Mouse (Mus musculus): ENCODE data around the gene Rhox12. TPM values are rescaled to one million over a fixed set of nuclear protein-coding genes. Genes with fewer than 3 reads are reported as not detected.

The Rhox12 gene
- total RNA-seq (2021) = not detected
- long read RNA-seq, experiment 1 = 0 reads
- long read RNA-seq, experiment 2 = 0 reads

DNA sequence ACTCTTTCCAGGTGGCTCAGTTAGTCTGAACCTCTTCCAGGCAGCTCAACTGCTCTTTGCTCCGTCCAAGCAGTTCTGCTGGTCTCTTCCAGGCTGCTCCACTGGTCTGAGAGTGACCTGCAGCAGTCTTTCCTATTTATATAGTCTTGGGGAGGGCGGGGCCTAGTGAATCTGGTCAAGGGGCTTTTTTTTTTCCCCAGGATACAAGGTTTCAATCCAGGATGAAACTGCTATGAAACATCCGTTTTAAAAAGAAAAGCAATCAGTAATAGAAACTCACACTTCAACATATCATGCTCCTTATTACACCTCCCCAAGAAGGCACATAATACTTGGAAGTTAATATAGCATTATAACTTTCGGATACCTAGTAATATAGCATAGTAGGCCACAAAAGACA lies at the start of gene Rhox12:
TSS of gene Rhox12 (minus strand) at position 101 of the 400 bp plus-strand sequence.
- DNase-seq (ENCODE audit: low spot score) = no peak

DNA sequence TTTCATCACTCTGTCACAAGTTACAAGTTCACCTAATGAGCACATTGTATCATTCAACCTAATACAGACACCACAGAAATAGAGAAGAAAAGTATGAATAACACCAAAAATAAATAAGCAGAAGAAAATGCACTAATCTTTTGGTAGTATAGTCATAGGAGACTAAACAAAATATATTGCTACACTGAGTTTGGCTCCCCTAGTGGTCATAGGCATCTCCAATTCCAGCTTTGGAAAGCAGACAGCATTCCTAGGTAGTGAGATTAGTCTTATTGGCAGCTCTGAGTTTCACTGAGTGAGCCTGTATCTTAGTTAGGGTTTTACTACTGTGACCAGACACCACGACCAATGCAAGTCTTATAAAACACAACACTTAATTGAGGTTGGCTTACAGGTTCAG lies 48.4 kb upstream of the Rhox12 start:
- DNase-seq (ENCODE audit: low spot score) = no peak

DNA sequence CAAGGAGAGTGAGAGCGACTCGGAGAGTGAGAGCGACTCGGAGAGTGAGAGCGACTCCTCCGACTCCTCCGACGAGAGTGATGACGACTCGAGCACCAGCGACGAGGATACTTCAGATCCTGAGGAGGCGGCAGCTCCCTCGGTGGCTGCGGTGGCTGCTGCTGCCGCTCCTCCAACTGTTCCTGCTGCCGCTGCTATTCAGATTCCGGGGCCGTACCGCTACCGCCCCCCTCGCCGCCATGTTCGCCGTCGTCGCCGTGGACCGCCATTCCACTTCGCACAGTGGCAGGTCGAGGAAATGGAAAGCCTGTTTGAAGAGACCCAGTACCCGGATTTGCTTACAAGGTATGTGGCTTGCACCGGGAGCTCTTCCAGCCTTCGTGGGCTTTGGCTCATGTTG lies 10.8 kb upstream of the Rhox12 start:
- DNase-seq (ENCODE audit: low spot score) = no peak

DNA sequence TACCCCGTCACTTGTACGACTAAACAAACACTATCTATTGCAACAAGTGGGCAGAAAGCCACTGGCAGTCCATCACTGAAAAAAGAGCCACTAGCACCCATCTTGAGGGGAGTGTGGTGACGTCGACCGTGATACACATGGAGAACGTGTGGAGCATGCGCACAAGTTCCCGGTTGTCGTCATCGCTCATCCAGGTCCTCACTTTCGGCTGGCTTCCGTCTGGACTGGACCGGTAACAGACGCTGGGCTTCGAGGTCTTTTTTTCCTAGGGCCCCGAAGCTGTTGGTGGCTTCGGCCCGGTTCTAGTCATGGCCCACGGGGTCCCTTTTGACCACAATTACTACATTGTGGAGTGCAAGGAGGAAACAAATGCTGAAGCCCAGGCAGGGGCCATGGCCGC lies 10.3 kb upstream of the Rhox12 start, which contains the start of gene Rhox13:
TSS of gene Rhox13 (plus strand) at position 238 of the 400 bp plus-strand sequence.
- DNase-seq (ENCODE audit: low spot score) = no peak

DNA sequence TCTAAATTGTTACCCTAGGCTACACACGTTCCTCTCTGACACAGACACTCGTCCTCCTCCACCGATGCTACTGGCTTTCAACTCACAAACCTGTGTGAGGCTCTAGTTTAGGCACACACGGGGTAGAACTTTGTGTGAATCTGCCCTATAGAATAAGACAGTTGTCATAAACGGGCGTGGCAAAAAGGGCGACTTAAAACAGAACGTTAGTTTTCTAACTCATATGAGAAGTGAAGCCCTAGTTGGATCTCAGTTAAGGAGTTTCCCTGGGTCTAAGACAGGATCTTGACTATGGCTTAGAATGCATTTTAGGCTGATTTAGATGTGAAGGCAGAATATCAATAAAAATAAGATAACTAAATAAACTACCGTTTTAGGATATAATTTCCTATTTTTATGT lies 25.7 kb downstream of the Rhox12 start, which contains the start of gene Rhox11:
TSS of gene Rhox11 (minus strand) at position 101 of the 400 bp plus-strand sequence.
- DNase-seq (ENCODE audit: low spot score) = no peak

DNA sequence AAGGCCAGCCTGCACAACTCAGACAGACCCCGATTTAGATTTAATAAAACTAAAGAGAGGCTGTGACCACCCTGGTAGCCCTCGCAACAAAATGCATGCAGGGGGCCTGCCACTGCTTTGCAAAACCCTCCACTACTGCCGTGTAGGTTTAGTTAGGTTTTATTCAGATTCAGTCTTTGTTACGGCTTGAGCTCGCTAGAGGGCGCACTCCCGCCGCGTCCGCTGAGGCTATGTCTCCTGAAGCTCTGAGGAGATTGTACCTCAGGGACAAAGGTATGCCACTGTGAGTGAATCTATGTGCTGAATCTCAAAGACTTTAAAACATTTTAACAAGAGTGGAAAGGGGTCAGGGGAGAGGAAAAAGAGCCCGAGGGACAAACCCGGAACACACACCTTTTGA lies 26.5 kb downstream of the Rhox12 start:
- peak; percentile 5 for DNase-seq (ENCODE audit: low spot score)

DNA sequence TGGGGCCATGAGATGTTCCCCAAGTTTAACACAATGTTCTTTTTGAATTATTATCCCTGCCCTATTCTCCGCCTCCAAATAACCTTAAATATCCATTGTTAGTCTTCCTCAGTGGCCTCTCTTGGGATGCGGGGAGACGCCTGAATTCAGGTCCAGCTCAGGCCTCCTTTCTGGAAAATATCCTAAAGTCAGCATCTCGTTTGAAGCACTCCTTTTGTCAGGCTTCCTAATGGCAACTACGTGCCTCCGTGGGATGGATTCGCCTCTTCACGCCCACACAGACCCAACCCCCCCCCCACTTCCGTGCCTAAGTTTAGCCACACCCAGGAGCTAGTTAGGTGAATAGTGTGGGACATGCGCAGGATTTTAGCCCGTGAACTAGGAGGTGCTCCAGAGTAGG lies 44.5 kb downstream of the Rhox12 start, which contains the start of gene Rhox10:
TSS of gene Rhox10 (plus strand) at position 301 of the 400 bp plus-strand sequence.
- DNase-seq (ENCODE audit: low spot score) = no peak

DNA sequence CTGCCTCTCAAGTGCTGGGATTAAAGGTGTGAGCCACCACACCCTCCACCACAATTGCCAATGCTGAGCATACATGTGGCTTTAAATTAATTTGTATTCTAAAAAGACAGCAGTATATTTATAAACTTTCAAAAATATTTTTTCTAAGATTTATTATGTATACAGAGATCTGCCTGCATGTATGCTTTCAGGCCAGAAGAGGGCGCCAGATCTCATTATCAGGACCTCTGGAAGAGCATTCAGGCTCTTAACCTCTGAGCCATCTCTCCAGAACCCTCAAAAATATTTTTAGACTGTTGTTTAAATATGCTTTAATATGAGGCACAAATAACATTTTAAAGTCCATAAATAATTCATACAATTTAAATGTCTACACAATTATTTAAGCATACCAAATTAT lies 49.2 kb downstream of the Rhox12 start:
- DNase-seq (ENCODE audit: low spot score) = no peak

Other genes starting within 250 kb of the Rhox12 start
- gene Rhox8, start 232.0 kb downstream of the Rhox12 start, total RNA-seq (2021) = not detected
- gene Rhox7b, start 213.7 kb downstream of the Rhox12 start, total RNA-seq (2021) = not detected
- not detected for gene Rhox9, start 209.1 kb downstream of the Rhox12 start, total RNA-seq (2021)
- not detected for gene Btg1-ps1, start 92.1 kb downstream of the Rhox12 start, total RNA-seq (2021)
- gene Btg1-ps2, start 67.8 kb downstream of the Rhox12 start, total RNA-seq (2021) = not detected
- gene Rhox10, start 44.4 kb downstream of the Rhox12 start, total RNA-seq (2021) = not detected
- not detected for gene Rhox11, start 25.8 kb downstream of the Rhox12 start, total RNA-seq (2021)
- not detected for gene Rhox13, start 10.3 kb upstream of the Rhox12 start, total RNA-seq (2021)
- gene Zbtb33, start 78.9 kb upstream of the Rhox12 start, total RNA-seq (2021) = 1 to 10 TPM; 6.0 to 6.6 TPM
- 1 to 10 TPM in 1 of 2 experiments, under 1 TPM in 1; 0.26 to 1.1 TPM for gene Tmem255a, start 141.5 kb upstream of the Rhox12 start, total RNA-seq (2021)
- 1 to 10 TPM; 1.6 to 4.3 TPM for gene Atp1b4, start 205.3 kb upstream of the Rhox12 start, total RNA-seq (2021)

Measured in gastrocnemius, adult 18-20 months (tissue).